Mouse (Mus musculus): ENCODE measurements around the gene Rec8. TPM values are rescaled to one million over a fixed set of nuclear protein-coding genes. Genes with fewer than 3 reads are reported as not detected.

The Rec8 gene
- total RNA-seq, 2 experiments from 2014 or later, result 1.9 to 2.5 TPM

GRCm38 (mm10) chr14:55603633-55604576, 13.9 kb upstream of the Rec8 start:
- DNase-seq (ENCODE audit: low spot score in 2 of 2), result peak; percentile 85 to 86
- peak overlapping the region; percentile 52 for H3K4me3 ChIP-seq
- H3K27ac ChIP-seq, result peak overlapping the region; percentile 81
- peak; percentile 93 for TF ChIP-seq CTCF (conservative IDR thresholded peaks at IDR 0.05)

DNA sequence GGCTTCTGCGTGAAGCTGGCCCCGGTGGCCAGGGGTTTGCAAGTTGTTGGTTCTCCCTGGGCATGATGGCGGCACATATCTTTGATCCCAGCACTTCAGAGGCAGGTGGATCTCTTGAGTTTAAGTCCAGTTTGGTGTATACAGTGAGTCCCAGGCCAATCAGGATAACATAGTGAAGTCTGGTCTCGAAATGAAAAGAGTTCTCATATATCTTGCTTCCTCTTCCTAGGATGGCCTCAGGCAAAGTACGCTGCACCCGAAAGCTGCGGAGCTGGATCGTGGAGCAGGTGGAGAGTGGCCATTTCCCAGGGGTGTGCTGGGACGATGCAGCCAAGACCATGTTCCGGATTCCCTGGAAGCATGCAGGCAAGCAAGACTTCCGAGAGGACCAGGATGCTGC, 13.0 kb upstream of the Rec8 start:
- TF ChIP-seq CTCF (conservative IDR thresholded peaks at IDR 0.05), result no peak

DNA sequence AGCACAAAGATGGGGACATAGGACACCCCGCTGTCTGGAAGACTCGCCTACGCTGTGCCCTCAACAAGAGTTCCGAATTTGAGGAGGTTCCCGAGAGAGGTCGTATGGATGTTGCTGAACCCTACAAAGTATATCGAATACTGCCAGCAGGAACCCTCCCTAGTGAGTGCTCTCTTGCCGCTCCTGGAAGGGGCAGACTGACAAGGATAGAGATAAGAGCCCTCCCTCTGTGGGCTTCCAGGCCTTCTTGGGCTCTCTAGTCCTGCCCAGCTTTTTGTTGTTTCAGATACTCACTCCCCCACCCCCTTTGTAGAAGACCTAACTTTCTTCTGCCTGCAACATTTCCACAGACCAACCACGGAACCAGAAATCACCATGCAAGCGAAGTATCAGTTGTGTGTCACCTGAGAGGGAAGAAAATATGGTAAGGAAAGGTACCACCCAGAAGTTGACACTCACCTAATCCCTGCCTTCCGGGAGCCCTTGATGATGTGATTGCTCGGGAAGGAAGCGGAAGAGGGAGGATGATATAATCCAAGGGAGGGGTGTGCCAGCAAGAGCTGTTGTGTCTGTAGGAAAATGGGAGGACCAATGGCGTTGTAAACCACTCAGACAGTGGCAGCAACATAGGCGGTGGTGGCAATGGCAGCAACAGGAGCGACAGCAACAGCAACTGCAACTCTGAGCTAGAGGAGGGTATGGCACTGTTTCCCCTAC, 11.9 kb upstream of the Rec8 start:
- no peak overlapping the region for H3K4me3 ChIP-seq
- TF ChIP-seq CTCF (conservative IDR thresholded peaks at IDR 0.05), result no peak
- no peak for DNase-seq (ENCODE audit: low spot score in 2 of 2)
- H3K27ac ChIP-seq, result no peak overlapping the region

More for the DNA sequence above, 13.0 kb upstream of the Rec8 start:
- Histone ChIP-seq H3K4me3 (peak overlapping the region; percentile 52; the same call in 1 of the 2 replicates), H3K27ac (peak overlapping the region; percentile 81; the same call in 1 of the 2 replicates)
- no peak for DNase-seq (ENCODE audit: low spot score in 2 of 2)

DNA sequence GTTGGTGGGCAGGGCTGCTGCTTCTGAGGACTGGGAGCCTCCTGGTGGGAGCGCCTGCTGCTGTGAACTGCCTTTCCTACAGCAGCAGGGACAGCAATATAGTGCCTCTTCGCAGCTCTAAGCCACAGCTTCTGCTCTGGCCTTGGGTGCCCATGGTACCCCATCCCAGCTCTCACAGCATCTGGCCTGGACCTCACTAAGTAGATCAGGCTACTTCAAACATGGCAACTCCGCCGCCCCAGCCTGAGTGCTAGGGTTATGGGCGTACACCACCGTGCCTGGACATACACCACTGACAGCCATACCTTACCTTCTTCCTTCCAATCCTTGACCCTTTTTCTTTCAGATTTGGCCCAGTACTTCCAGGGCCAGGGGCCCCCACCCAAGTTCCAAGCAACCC, 9.5 kb upstream of the Rec8 start:
- H3K27ac ChIP-seq, result no peak overlapping the region
- no peak for DNase-seq (ENCODE audit: low spot score in 2 of 2)
- TF ChIP-seq CTCF (conservative IDR thresholded peaks at IDR 0.05), result no peak

DNA sequence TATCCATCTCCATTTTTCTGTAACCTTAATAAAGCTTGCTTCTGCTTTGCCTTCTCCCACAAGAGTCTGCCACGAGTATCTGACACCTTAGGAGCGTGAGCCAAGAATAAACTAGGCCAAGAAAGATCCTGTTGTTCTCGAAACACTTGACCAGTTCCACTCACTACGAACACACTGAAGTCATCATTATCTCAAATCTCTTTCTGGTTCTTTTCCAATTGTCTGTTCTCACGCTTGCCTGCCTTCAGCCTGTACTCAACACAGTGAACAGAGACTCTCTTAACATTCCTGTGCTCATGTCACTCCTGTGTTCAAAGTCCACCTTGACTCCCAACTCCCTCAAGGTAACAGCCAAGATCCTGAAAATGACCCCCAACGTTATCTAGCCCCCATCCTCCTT, 4.5 kb upstream of the Rec8 start:
- no peak for TF ChIP-seq CTCF (conservative IDR thresholded peaks at IDR 0.05)
- no peak overlapping the region for H3K4me3 ChIP-seq
- no peak overlapping the region for H3K27ac ChIP-seq
- no peak for DNase-seq (ENCODE audit: low spot score in 2 of 2)

More for the DNA sequence above, 9.5 kb upstream of the Rec8 start:
- no peak overlapping the region for H3K4me3 ChIP-seq

- TF ChIP-seq CTCF (conservative IDR thresholded peaks at IDR 0.05), result no peak
- Histone ChIP-seq H3K27ac (no peak overlapping the region), H3K4me3 (no peak overlapping the region)
- DNase-seq (ENCODE audit: low spot score in 2 of 2), result no peak
These were observed 3.2 kb upstream of the Rec8 start for GRCm38 (mm10) chr14:55614565-55615178.

DNA sequence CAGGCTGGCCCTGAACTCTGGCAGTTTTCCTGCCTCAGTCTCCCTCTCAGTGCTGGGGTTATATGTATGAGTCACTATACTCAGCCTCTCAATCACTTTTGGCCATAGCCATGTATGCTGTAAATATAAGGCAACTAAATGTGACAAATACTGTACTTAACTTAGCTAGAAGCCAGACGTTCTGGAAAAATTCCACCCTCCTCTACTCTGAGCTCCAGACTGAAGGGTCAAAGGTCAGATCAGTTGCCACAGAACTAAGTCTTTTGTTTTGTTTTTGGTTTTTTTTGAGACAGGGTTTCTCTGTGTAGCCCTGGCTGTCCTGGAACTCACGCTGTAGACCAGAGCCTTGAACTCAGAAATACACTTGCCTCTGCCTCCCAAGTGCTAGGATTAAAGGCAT, 2.0 kb upstream of the Rec8 start:
- no peak overlapping the region for H3K27ac ChIP-seq
- DNase-seq (ENCODE audit: low spot score in 2 of 2), result no peak
- TF ChIP-seq CTCF (conservative IDR thresholded peaks at IDR 0.05), result no peak
- no peak overlapping the region for H3K4me3 ChIP-seq

GRCm38 (mm10) chr14:55616844-55617243, 993 bp upstream of the Rec8 start:
- Histone ChIP-seq H3K27ac (no peak overlapping the region), H3K4me3 (no peak overlapping the region)
- DNase-seq (ENCODE audit: low spot score in 2 of 2), result no peak
- TF ChIP-seq CTCF (conservative IDR thresholded peaks at IDR 0.05), result no peak

DNA sequence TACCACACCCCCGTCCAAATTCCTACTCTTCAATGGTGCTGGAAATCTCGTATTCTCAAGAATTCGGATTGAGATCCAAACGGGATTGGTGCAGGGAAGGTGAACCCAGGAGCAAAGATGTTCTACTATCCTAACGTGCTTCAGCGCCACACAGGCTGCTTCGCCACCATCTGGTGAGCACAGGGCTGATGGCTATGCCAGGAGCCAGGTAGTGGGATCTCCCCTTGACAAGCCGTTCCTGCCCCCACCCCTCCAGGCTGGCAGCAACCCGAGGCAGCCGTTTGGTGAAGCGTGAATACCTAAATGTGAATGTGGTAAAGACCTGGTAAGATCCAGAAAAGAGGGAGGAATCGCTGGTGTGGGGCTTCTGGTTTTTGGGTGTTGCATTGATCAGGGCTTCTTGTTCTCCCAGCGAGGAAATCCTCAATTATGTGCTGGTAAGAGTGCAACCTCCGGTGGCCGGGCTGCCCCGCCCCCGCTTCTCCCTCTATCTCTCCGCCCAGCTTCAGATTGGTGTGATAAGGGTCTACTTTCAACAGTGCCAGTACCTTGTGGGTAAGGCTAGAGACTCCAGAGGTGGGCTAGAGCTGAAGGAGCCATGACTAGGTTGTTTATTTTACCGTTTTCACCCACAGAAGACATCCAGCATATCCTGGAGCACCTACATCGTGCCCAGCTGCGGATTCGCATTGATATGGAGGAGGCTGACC, 804 bp downstream of the Rec8 start:
- no peak for TF ChIP-seq CTCF (conservative IDR thresholded peaks at IDR 0.05)
- H3K27ac ChIP-seq, result no peak overlapping the region
- peak overlapping the region; percentile 6; the same call in 1 of the 2 replicates for H3K4me3 ChIP-seq
- no peak for DNase-seq (ENCODE audit: low spot score in 2 of 2)

DNA sequence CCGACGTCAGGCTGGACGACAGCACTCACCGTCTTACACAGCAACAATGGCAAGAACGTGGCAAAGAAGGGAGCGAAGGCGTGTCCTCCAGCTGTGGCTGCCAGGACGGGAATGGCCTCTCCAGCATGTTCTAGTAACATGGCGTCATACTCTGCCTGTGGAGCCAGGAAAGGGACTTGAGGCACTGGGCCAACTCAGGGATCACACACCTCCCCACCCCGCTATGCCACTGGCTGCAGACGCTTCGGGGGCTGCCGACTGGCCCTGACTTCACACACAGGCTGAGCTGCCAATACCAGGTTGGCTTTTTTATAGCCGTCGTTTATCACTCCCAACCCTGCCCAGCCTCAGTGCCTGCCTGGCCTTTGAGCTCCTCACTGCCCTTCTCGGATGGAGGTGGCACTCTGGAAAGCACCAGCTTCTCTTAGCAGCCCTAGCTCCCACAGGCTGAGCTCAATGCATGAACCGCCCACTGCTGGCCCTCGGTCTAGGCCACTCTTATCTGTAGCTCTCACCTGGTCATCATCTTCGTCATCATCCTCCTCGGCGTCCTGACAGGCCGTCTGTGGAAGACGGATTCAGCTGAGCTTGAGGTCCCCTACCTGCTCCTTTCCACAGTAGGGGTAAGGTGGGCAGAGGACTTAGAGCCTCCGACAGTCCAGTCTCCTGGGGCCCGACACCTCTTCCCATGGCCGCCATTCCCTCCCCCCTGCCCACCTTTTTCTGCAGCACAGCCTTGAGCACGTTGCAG, 10.4 kb downstream of the Rec8 start:
- TF ChIP-seq CTCF (conservative IDR thresholded peaks at IDR 0.05), result no peak

DNA sequence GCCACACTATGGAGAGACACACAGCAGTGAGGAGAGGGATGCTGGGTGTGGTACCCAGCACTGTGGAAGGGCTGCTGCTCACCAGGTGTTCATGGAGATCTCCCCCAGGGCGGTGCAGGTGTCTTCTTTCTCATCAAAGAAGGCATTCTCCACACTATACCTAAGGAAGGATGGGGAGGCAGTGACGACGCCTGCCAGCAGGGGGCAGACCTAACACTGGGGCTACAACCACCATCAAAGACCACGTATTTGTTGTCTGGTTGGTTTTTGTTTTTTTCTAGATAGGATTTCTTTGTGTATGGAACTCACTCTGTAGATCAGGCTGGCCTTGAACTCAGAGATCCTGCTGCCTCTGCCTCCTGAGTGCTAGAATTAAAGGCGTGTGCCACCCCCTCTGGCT, 11.5 kb downstream of the Rec8 start:
- Histone ChIP-seq H3K27ac (no peak overlapping the region), H3K4me3 (no peak overlapping the region)
- peak; percentile 91 for TF ChIP-seq CTCF (conservative IDR thresholded peaks at IDR 0.05)
- peak in 1 of 2 experiments; percentile 31 for DNase-seq (ENCODE audit: low spot score in 2 of 2)

More for the DNA sequence above, 10.4 kb downstream of the Rec8 start:
- no peak for DNase-seq (ENCODE audit: low spot score in 2 of 2)
- H3K4me3 ChIP-seq, result no peak overlapping the region
- no peak overlapping the region for H3K27ac ChIP-seq
